Mouse (Mus musculus) embryonic facial prominence, embryonic 14.5 days (tissue): ENCODE measurements at regions not wholly inside any gene's neighbourhood (a gene's known extent, or its start where the extent isn't known, plus 50 kb on each side); places are given as distances from the start of the nearest gene placed in this dataset.

Experiments used
- ATAC-seq: fragments of 200-750 bp; cut with Nextera tagmentation; 2 replicates; pipeline ENCODE4 v1.8.0; 2017; ENCODE audit warnings: low read depth, moderate number of reproducible peaks, moderate TSS enrichment
- DNase-seq: peaks from one replicate; pipeline ENCODE4 v3.0.0-alpha.2; 2015; ENCODE audit warnings: low spot score
- H3K27ac ChIP-seq: fragments of 300-500 bp; sonication (generic); replicated peaks from 2 replicates; pipeline ENCODE4 v1.5.1; 2014; ENCODE audit warnings: low read depth, mild to moderate bottlenecking, low read length, moderate library complexity
- H3K27me3 ChIP-seq: fragments of 300-500 bp; sonication (generic); replicated peaks from 2 replicates; pipeline ENCODE4 v1.6.1; 2014; ENCODE audit warnings: low read length; ENCODE audit not compliant: control insufficient read depth, insufficient read depth
- H3K36me3 ChIP-seq: fragments of 300-500 bp; sonication (generic); 2 replicates; pipeline ENCODE4 v1.6.1; 2014; ENCODE audit warnings: low read length, mixed read lengths; ENCODE audit not compliant: control insufficient read depth, insufficient read depth
- H3K4me1 ChIP-seq: fragments of 300-500 bp; sonication (generic); 2 replicates; pipeline ENCODE4 v1.6.1; 2014; ENCODE audit warnings: antibody characterized with exemption, low read length; ENCODE audit not compliant: control insufficient read depth, insufficient read depth
- H3K4me2 ChIP-seq: fragments of 300-500 bp; sonication (generic); 2 replicates; pipeline ENCODE4 v1.6.1; 2014; ENCODE audit warnings: low read depth, mild to moderate bottlenecking, low read length, moderate library complexity, mixed read lengths
- H3K4me3 ChIP-seq: fragments of 300-500 bp; sonication (generic); 2 replicates; pipeline ENCODE4 v1.5.1; 2014; ENCODE audit warnings: low read depth, mild to moderate bottlenecking, low read length
- H3K9ac ChIP-seq: fragments of 300-500 bp; sonication (generic); 2 replicates; pipeline ENCODE4 v1.6.1; 2014; ENCODE audit warnings: low read depth, mild to moderate bottlenecking, low read length, moderate library complexity, mixed read lengths
- H3K9me3 ChIP-seq: fragments of 300-500 bp; sonication (generic); 2 replicates; pipeline ENCODE4 v1.6.1; 2016; ENCODE audit warnings: low read length; ENCODE audit not compliant: control insufficient read depth
- WGBS: fragments of 180-500 bp; shearing (Covaris S2); extraction: QIAGEN DNeasy Blood & Tissue Kit; methylation state at CpG from one replicate; pipeline ENCODE4 v1.1.7; 2014; 5-methylcytosine and 5-hydroxymethylcytosine counted together

- H3K36me3 ChIP-seq, result no peaks in the 10 kb centered on the region
- no peak overlapping the region for H3K4me3 ChIP-seq
- DNase-seq, result no peak
- no peak overlapping the region for H3K9ac ChIP-seq
- peaks cover 10% of the 10 kb centered on the region; the same call in 1 of the 2 replicates for H3K9me3 ChIP-seq
- peaks cover 7% of the 10 kb centered on the region; the same call in 1 of the 2 replicates for H3K4me1 ChIP-seq
- no peaks in the 10 kb centered on the region for H3K27me3 ChIP-seq
- no peak overlapping the region for H3K27ac ChIP-seq
- H3K4me2 ChIP-seq, result no peak overlapping the region
- no peak for ATAC-seq
- WGBS, result 92% methylated on average over 4 of the region's 4 CpGs
These were observed 50.7 kb upstream of the Echdc3 start for GRCm38 (mm10) chr2:6263565-6263964.

DNA sequence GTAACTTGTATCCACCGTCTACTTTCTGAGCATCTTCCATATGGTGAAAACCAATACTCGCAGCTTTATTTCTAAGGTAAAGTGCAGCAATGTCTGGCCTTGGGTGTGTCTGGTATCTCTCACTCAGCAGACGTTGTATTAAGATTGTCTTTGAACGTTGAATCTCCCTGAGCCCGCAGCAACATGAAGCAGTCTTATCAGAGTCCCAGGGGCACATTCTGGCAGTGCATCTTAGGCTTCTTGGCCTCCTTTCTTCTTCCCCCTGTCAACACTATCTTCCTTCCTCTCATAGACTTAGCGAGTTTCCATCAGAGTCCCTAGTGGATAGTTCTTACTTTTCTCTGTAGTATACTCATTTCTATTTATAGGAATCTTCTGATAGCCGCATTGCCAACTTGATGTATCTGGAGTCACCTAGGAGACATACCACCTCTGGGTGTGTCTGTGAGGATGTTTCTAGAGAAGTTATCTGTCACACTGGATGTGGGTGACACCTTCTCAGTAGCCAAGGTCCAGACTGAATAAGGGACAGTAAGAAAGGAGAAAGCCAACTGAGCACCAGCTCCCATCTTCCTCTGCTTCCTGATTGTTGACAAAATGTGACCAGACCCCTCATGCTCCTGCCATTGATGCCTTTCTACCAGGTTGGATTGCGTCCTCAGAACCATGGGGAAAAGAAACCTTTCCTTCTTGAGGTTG lies 51.4 kb upstream of the Echdc3 start:
- Histone ChIP-seq H3K36me3 (no peaks in the 10 kb centered on the region), H3K4me2 (no peak overlapping the region), H3K9me3 (peaks cover 10% of the 10 kb centered on the region; the same call in 1 of the 2 replicates), H3K4me3 (no peak overlapping the region), H3K27me3 (no peaks in the 10 kb centered on the region), H3K9ac (no peak overlapping the region), H3K4me1 (peaks cover 7% of the 10 kb centered on the region; the same call in 1 of the 2 replicates), H3K27ac (no peak overlapping the region)
- WGBS, result 87% methylated on average over 8 of the region's 8 CpGs
- DNase-seq (no peak), ATAC-seq (no peak)

- Histone ChIP-seq H3K4me2 (no peak overlapping the region), H3K9me3 (peaks cover 9% of the 10 kb centered on the region; the same call in 1 of the 2 replicates), H3K4me1 (peaks cover 7% of the 10 kb centered on the region; the same call in 1 of the 2 replicates), H3K4me3 (no peak overlapping the region), H3K36me3 (no peaks in the 10 kb centered on the region), H3K27ac (no peak overlapping the region), H3K9ac (no peak overlapping the region), H3K27me3 (no peaks in the 10 kb centered on the region)
- DNase-seq (no peak), ATAC-seq (no peak)
- WGBS, result 65% methylated on average over 3 of the region's 3 CpGs
These were observed 52.3 kb upstream of the Echdc3 start for GRCm38 (mm10) chr2:6265117-6265516.

GRCm38 (mm10) chr2:6267066-6267465 lies 54.2 kb upstream of the Echdc3 start:
- H3K4me1 ChIP-seq, result no peaks in the 10 kb centered on the region
- WGBS, result 46% methylated on average over 6 of the region's 6 CpGs
- no peak for DNase-seq
- no peaks in the 10 kb centered on the region for H3K27me3 ChIP-seq
- no peak overlapping the region for H3K4me3 ChIP-seq
- ATAC-seq, result no peak; the same call in 1 of the 2 replicates
- H3K27ac ChIP-seq, result no peak overlapping the region
- peak overlapping the region; percentile 19; the same call in 1 of the 2 replicates for H3K9ac ChIP-seq
- H3K36me3 ChIP-seq, result no peaks in the 10 kb centered on the region
- H3K4me2 ChIP-seq, result 0 out of 2 replicates have a peak overlapping the region, but pooled peaks have one; percentile 16
- peaks cover 5% of the 10 kb centered on the region; the same call in 1 of the 2 replicates for H3K9me3 ChIP-seq

- 27% methylated on average over 9 of the region's 9 CpGs for WGBS
- peak; percentile 82 for DNase-seq
These were observed 54.7 kb upstream of the Echdc3 start for GRCm38 (mm10) chr2:6267537-6267936.

DNA sequence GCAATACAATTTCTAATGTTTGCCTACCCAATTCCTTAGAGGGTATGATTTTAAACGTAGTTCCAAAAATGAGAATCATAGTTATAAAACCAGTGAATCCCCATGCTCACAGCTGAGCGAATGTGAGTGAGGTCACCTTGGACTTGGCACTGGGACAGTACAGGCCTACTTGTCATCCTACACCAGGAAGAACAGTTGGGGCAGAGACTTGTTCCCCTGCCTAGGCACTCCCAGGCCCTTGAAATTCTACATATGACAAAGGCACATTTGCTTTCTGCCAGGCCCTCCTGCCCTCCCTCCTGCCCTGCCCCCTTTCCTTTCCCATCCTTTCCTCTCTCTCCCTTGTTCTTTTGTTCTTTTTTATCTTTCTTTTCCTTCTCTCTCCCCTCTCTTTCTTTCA lies 50.0 kb upstream of the Usp6nl start:
- Histone ChIP-seq H3K27ac (no peak overlapping the region), H3K9me3 (no peaks in the 10 kb centered on the region), H3K9ac (no peak overlapping the region), H3K4me2 (no peak overlapping the region), H3K4me3 (no peak overlapping the region), H3K36me3 (no peaks in the 10 kb centered on the region), H3K27me3 (no peaks in the 10 kb centered on the region), H3K4me1 (peaks cover 13% of the 10 kb centered on the region)
- DNase-seq (no peak), ATAC-seq (no peak)
- WGBS, result 83% methylated on average over 2 of the region's 2 CpGs

More at GRCm38 (mm10) chr2:6267537-6267936, 54.7 kb upstream of the Echdc3 start:
- Histone ChIP-seq H3K27me3 (no peaks in the 10 kb centered on the region), H3K9ac (peak overlapping the region; percentile 19; the same call in 1 of the 2 replicates), H3K27ac (no peak overlapping the region), H3K36me3 (no peaks in the 10 kb centered on the region), H3K4me3 (no peak overlapping the region), H3K4me1 (no peaks in the 10 kb centered on the region), H3K4me2 (peak overlapping the region; percentile 16; the same call in 1 of the 2 replicates), H3K9me3 (peaks cover 5% of the 10 kb centered on the region; the same call in 1 of the 2 replicates)
- peak; percentile 73 for ATAC-seq
